Mouse (Mus musculus) urinary bladder, adult 18-20 months (tissue): ENCODE results near the gene Dst.

Experiments used
- DNase-seq, 2 experiments: peaks; one replicate each; pipeline ENCODE4 v3.0.0; 2022; ENCODE audit warnings: low spot score in 2 of 2, mixed read lengths in 2 of 2

Dst gene

GRCm38 (mm10) chr1:34128796-34129195 is 220.8 kb downstream of the Dst start:
- DNase-seq: no peak

- no peak for DNase-seq
These were observed 221.7 kb downstream of the Dst start for GRCm38 (mm10) chr1:34129691-34130090.

GRCm38 (mm10) chr1:34130804-34131203 is 222.8 kb downstream of the Dst start:
- no peak for DNase-seq

GRCm38 (mm10) chr1:34132875-34133274 is 224.8 kb downstream of the Dst start:
- DNase-seq: no peak

GRCm38 (mm10) chr1:34135535-34135934 is 227.5 kb downstream of the Dst start:
- no peak for DNase-seq

GRCm38 (mm10) chr1:34139191-34139853 is 231.3 kb downstream of the Dst start:
- DNase-seq: no peak

GRCm38 (mm10) chr1:34139871-34140471 is 231.9 kb downstream of the Dst start:
- peak in 1 of 2 experiments; percentile 65 for DNase-seq

GRCm38 (mm10) chr1:34140686-34141085 is 232.7 kb downstream of the Dst start:
- no peak for DNase-seq

- no peak for DNase-seq
These were observed 235.0 kb downstream of the Dst start for GRCm38 (mm10) chr1:34142951-34143580.

- DNase-seq: no peak
These were observed 236.8 kb downstream of the Dst start for GRCm38 (mm10) chr1:34144826-34145225.

- peak in 1 of 2 experiments; percentile 74 for DNase-seq
These were observed 240.0 kb downstream of the Dst start for GRCm38 (mm10) chr1:34148039-34148438.

GRCm38 (mm10) chr1:34150416-34151093 is 242.5 kb downstream of the Dst start:
- no peak for DNase-seq

- DNase-seq: no peak
These were observed 244.7 kb downstream of the Dst start for GRCm38 (mm10) chr1:34152683-34153082.

GRCm38 (mm10) chr1:34156058-34156457 is 248.0 kb downstream of the Dst start:
- no peak for DNase-seq

- no peak for DNase-seq
These were observed 249.7 kb downstream of the Dst start for GRCm38 (mm10) chr1:34157702-34158101.

GRCm38 (mm10) chr1:34158822-34159221 is 250.8 kb downstream of the Dst start:
- no peak for DNase-seq

GRCm38 (mm10) chr1:34159898-34160297 is 251.9 kb downstream of the Dst start:
- DNase-seq: peak in 1 of 2 experiments; percentile 66

GRCm38 (mm10) chr1:34164616-34165295 is 256.7 kb downstream of the Dst start:
- peak; percentile 67 to 84 for DNase-seq

- DNase-seq: no peak
These were observed 257.9 kb downstream of the Dst start for GRCm38 (mm10) chr1:34165926-34166325.

GRCm38 (mm10) chr1:34167151-34168057 is 259.4 kb downstream of the Dst start:
- peak in 1 of 2 experiments; percentile 37 for DNase-seq

GRCm38 (mm10) chr1:34169086-34169485 is 261.1 kb downstream of the Dst start:
- DNase-seq: no peak
